Mouse (Mus musculus) heart, embryonic 12.5 days (tissue): ENCODE results near the gene Mmp28. TPM values are rescaled to one million over a fixed set of nuclear protein-coding genes. Genes with fewer than 3 reads are reported as not detected.

ENCODE experiments used
- ATAC-seq: fragments of 200-750 bp; cut with Nextera tagmentation; 2 replicates; pipeline ENCODE4 v1.8.0; 2017; ENCODE audit warnings: moderate TSS enrichment, moderate library complexity; ENCODE audit not compliant: insufficient number of reproducible peaks, low FRiP score
- H3K27ac ChIP-seq: fragments of 300-500 bp; sonication (generic); 2 replicates; pipeline ENCODE4 v1.5.1; 2016; ENCODE audit warnings: mild to moderate bottlenecking, moderate library complexity; ENCODE audit not compliant: poor library complexity, severe bottlenecking
- H3K27me3 ChIP-seq: fragments of 300-500 bp; sonication (generic); replicated peaks from 2 replicates; pipeline ENCODE4 v1.6.1; 2016; ENCODE audit warnings: mild to moderate bottlenecking, moderate library complexity
- H3K36me3 ChIP-seq: fragments of 300-500 bp; sonication (generic); 2 replicates; pipeline ENCODE4 v1.6.1; 2016; ENCODE audit warnings: mild to moderate bottlenecking, moderate library complexity
- H3K4me1 ChIP-seq: fragments of 300-500 bp; sonication (generic); replicated peaks from 2 replicates; pipeline ENCODE4 v1.6.1; 2016; ENCODE audit warnings: mild to moderate bottlenecking
- H3K4me2 ChIP-seq: fragments of 300-500 bp; sonication (generic); 2 replicates; pipeline ENCODE4 v1.6.1; 2016; ENCODE audit warnings: mild to moderate bottlenecking, moderate library complexity
- H3K4me3 ChIP-seq: fragments of 300-500 bp; sonication (generic); 2 replicates; pipeline ENCODE4 v1.5.1; 2016; ENCODE audit warnings: mild to moderate bottlenecking
- H3K9ac ChIP-seq: fragments of 300-500 bp; sonication (generic); 2 replicates; pipeline ENCODE4 v1.6.1; 2016; ENCODE audit warnings: mild to moderate bottlenecking, moderate library complexity
- H3K9me3 ChIP-seq: fragments of 300-500 bp; sonication (generic); replicated peaks from 2 replicates; pipeline ENCODE4 v1.6.1; 2016; ENCODE audit warnings: mild to moderate bottlenecking, moderate library complexity
- WGBS: fragments of 180-500 bp; shearing (Covaris S2); methylation state at CpG from one replicate; pipeline ENCODE4 v1.1.7; 2016; 5-methylcytosine and 5-hydroxymethylcytosine counted together
- polyA plus RNA-seq: library from polyadenylated mRNA; unstranded; fragments of >200 nt; fragmentation: Nextera tagmentation; extraction: Ambion mirVana; gene quantifications from 2 replicates; pipeline ENCODE4 v1.2.1, GENCODE M21; 2016

The Mmp28 gene
- 3.4 and 3.5 TPM in 2 replicates for polyA plus RNA-seq

- WGBS = under 1% methylated on average over 42 of the region's 42 CpGs
- no peaks in the 10 kb centered on the region for H3K9me3 ChIP-seq
- H3K9ac ChIP-seq = peak within 1 kb of the TSS; percentile 82
- peaks cover 22% of the 10 kb centered on the region for H3K27me3 ChIP-seq
- peak; percentile 67 for ATAC-seq
- peak within 1 kb of the TSS; percentile 93 for H3K4me2 ChIP-seq
- peaks cover 45% of the 10 kb centered on the region for H3K4me1 ChIP-seq
- H3K36me3 ChIP-seq = no peaks in the 10 kb centered on the region
- no peak within 1 kb of the TSS for H3K27ac ChIP-seq
- peak within 1 kb of the TSS; percentile 75 for H3K4me3 ChIP-seq
Measured at GRCm38 (mm10) chr11:83462711-83463244, at the start of gene Mmp28. Gene Mmp28, minus strand, starts transcription at chr11:83463071.

GRCm38 (mm10) chr11:83509521-83509920 is 46.6 kb upstream of the Mmp28 start:
- Histone ChIP-seq H3K27me3 (no peaks in the 10 kb centered on the region), H3K9me3 (no peaks in the 10 kb centered on the region), H3K9ac (no peak overlapping the region), H3K27ac (no peak overlapping the region), H3K4me3 (no peak overlapping the region), H3K4me1 (no peaks in the 10 kb centered on the region; the same call in 1 of the 2 replicates), H3K36me3 (peaks cover 15% of the 10 kb centered on the region), H3K4me2 (no peak overlapping the region)
- no peak for ATAC-seq

- no peaks in the 10 kb centered on the region; the same call in 1 of the 2 replicates for H3K4me1 ChIP-seq
- no peak overlapping the region for H3K4me3 ChIP-seq
- no peaks in the 10 kb centered on the region for H3K27me3 ChIP-seq
- WGBS = 94% methylated on average over 5 of the region's 5 CpGs
- no peak overlapping the region for H3K27ac ChIP-seq
- H3K9me3 ChIP-seq = no peaks in the 10 kb centered on the region
- no peak for ATAC-seq
- H3K4me2 ChIP-seq = no peak overlapping the region
- no peak overlapping the region for H3K9ac ChIP-seq
- H3K36me3 ChIP-seq = peaks cover 45% of the 10 kb centered on the region
Measured at GRCm38 (mm10) chr11:83504308-83504707, 41.4 kb upstream of the Mmp28 start.

GRCm38 (mm10) chr11:83495571-83495970 is 32.7 kb upstream of the Mmp28 start:
- 0 out of 2 replicates have a peak overlapping the region, but pooled peaks have one; percentile 2 for H3K27ac ChIP-seq

GRCm38 (mm10) chr11:83491488-83491887 is 28.6 kb upstream of the Mmp28 start:
- Histone ChIP-seq H3K36me3 (peaks cover 31% of the 10 kb centered on the region), H3K9ac (no peak overlapping the region), H3K27ac (no peak overlapping the region), H3K4me1 (no peaks in the 10 kb centered on the region; the same call in 1 of the 2 replicates), H3K9me3 (no peaks in the 10 kb centered on the region), H3K27me3 (no peaks in the 10 kb centered on the region), H3K4me3 (no peak overlapping the region), H3K4me2 (no peak overlapping the region)
- 77% methylated on average over 4 of the region's 4 CpGs for WGBS
- no peak for ATAC-seq

More at GRCm38 (mm10) chr11:83495571-83495970, 32.7 kb upstream of the Mmp28 start:
- H3K9ac ChIP-seq = no peak overlapping the region
- H3K4me3 ChIP-seq = no peak overlapping the region
- H3K27me3 ChIP-seq = no peaks in the 10 kb centered on the region
- H3K9me3 ChIP-seq = no peaks in the 10 kb centered on the region
- no peak for ATAC-seq
- H3K36me3 ChIP-seq = peaks cover 18% of the 10 kb centered on the region
- H3K4me2 ChIP-seq = no peak overlapping the region
- H3K4me1 ChIP-seq = no peaks in the 10 kb centered on the region; the same call in 1 of the 2 replicates
- 93% methylated on average over 2 of the region's 2 CpGs for WGBS

GRCm38 (mm10) chr11:83473235-83474016 is 10.6 kb upstream of the Mmp28 start:
- Histone ChIP-seq H3K9me3 (no peaks in the 10 kb centered on the region; the same call in 1 of the 2 replicates), H3K27me3 (no peaks in the 10 kb centered on the region), H3K4me2 (peak overlapping the region; percentile 92), H3K4me3 (peak overlapping the region; percentile 99), H3K27ac (peak overlapping the region; percentile 90), H3K36me3 (peaks cover 19% of the 10 kb centered on the region; the same call in 1 of the 2 replicates), H3K4me1 (peaks cover 20% of the 10 kb centered on the region), H3K9ac (peak overlapping the region; percentile 97)
- under 1% methylated on average over 45 of the region's 52 CpGs for WGBS
- ATAC-seq = peak; percentile 83

- ATAC-seq = peak; percentile 98
- under 1% methylated on average over 66 of the region's 66 CpGs for WGBS
- Histone ChIP-seq H3K9me3 (no peaks in the 10 kb centered on the region; the same call in 1 of the 2 replicates), H3K9ac (peak within 1 kb of the TSS; percentile 97), H3K4me3 (peak within 1 kb of the TSS; percentile 99), H3K27ac (peak within 1 kb of the TSS; percentile 90), H3K4me2 (peak within 1 kb of the TSS; percentile 92), H3K36me3 (peaks cover 13% of the 10 kb centered on the region; the same call in 1 of the 2 replicates), H3K27me3 (no peaks in the 10 kb centered on the region), H3K4me1 (peaks cover 27% of the 10 kb centered on the region)
Measured at GRCm38 (mm10) chr11:83472324-83473234, 9.7 kb upstream of the Mmp28 start, which contains the start of gene Taf15. Gene Taf15, plus strand, starts transcription at chr11:83473086.

GRCm38 (mm10) chr11:83471766-83472165 is 8.9 kb upstream of the Mmp28 start:
- Histone ChIP-seq H3K36me3 (peaks cover 9% of the 10 kb centered on the region; the same call in 1 of the 2 replicates), H3K9me3 (no peaks in the 10 kb centered on the region; the same call in 1 of the 2 replicates), H3K27me3 (no peaks in the 10 kb centered on the region), H3K4me3 (no peak overlapping the region), H3K4me2 (peak overlapping the region; percentile 92), H3K9ac (no peak overlapping the region), H3K4me1 (peaks cover 35% of the 10 kb centered on the region), H3K27ac (no peak overlapping the region)
- WGBS = 81% methylated on average over 2 of the region's 2 CpGs
- ATAC-seq = no peak

GRCm38 (mm10) chr11:83468765-83469164 is 5.9 kb upstream of the Mmp28 start:
- H3K27ac ChIP-seq = no peak overlapping the region
- no peaks in the 10 kb centered on the region; the same call in 1 of the 2 replicates for H3K9me3 ChIP-seq
- H3K36me3 ChIP-seq = no peaks in the 10 kb centered on the region
- ATAC-seq = no peak
- H3K4me1 ChIP-seq = peaks cover 36% of the 10 kb centered on the region
- no peak overlapping the region for H3K4me3 ChIP-seq
- H3K27me3 ChIP-seq = peaks cover 15% of the 10 kb centered on the region
- no peak overlapping the region for H3K4me2 ChIP-seq
- H3K9ac ChIP-seq = no peak overlapping the region
- 89% methylated on average over 3 of the region's 3 CpGs for WGBS

- WGBS = 14% methylated on average over 11 of the region's 11 CpGs
- Histone ChIP-seq H3K4me1 (peaks cover 38% of the 10 kb centered on the region), H3K4me2 (peak overlapping the region; percentile 13), H3K9me3 (no peaks in the 10 kb centered on the region; the same call in 1 of the 2 replicates), H3K9ac (no peak overlapping the region), H3K36me3 (no peaks in the 10 kb centered on the region), H3K4me3 (no peak overlapping the region), H3K27ac (peak overlapping the region; percentile 67), H3K27me3 (peaks cover 19% of the 10 kb centered on the region)
- ATAC-seq = peak; percentile 63
Measured at GRCm38 (mm10) chr11:83467120-83467652, 4.3 kb upstream of the Mmp28 start.
